Mouse (Mus musculus): ENCODE results near the gene Snx33.

DNA sequence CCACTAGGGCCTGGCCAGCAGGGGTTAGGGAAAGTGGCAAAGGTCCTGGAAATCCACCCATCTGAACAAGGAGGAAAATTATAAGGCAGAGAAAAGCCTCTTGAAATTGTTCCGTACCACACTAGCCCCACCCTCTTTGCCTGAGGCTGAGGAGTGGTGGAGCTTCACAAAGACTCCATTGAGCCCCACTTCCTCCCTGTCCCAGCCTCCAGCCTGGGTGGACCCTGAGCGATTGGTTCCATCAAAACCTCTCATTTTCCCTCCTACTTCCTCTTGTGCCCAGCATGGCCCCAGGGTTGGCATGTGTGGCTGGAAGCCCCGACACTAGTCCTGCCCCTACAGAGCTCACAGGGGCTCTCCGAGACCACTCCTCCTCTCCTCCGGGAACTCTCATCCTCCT is 50.9 kb downstream of the Snx33 start:
- TF ChIP-seq EP300 (IDR thresholded peaks at IDR 0.05; ENCODE audit: low read depth): no peak
- no peak for TF ChIP-seq CTCF (IDR thresholded peaks at IDR 0.05; ENCODE audit: low read depth)
